Mouse (Mus musculus) adrenal gland, adult 18-20 months (tissue): ENCODE measurements around the gene Mtrex. TPM values are rescaled to one million over a fixed set of nuclear protein-coding genes. Genes with fewer than 3 reads are reported as not detected.

Source experiments
- DNase-seq, 2 experiments: peaks; one replicate each; pipeline ENCODE4 v3.0.0; 2021 to 2022; ENCODE audit warnings: low spot score in 2 of 2
- long read RNA-seq, 2 experiments: library from polyadenylated mRNA; stranded (forward); transcript quantifications; one replicate each; pipeline ENCODE4 v2.0.0; 2021
- total RNA-seq, 2 experiments: library from RNA; stranded (reverse); gene quantifications; 1 replicate in 1 of 2; 2 replicates in 1 of 2; pipeline ENCODE4 v1.2.3; 2021

Mtrex gene
- 10 to 100 TPM; 36.4 to 46.1 TPM for total RNA-seq
- long read RNA-seq, experiment 1, transcript Mtrex-201 (27 exons, 3,689 nt), result major isoform, 31 of 35 reads
- long read RNA-seq, experiment 1, partial matches to known transcripts, result 2 of 35 reads
- long read RNA-seq, experiment 1, other reads (novel, unspliced or antisense), result 2 of 35 reads
- long read RNA-seq, experiment 2, transcript Mtrex-201 (27 exons, 3,689 nt), result major isoform, 27 of 45 reads
- long read RNA-seq, experiment 2, partial matches to known transcripts, result 15 of 45 reads
- long read RNA-seq, experiment 2, other reads (novel, unspliced or antisense), result 3 of 45 reads

GRCm38 (mm10) chr13:112927287-112928001, at the start of gene Mtrex, which contains the start of gene Dhx29:
Gene Mtrex (minus strand): TSS chr13:112927398.
Gene Dhx29 (plus strand): TSS chr13:112927454.
- peak; percentile 99 for DNase-seq

- DNase-seq, result no peak
Measured at GRCm38 (mm10) chr13:112976720-112977119, 49.5 kb upstream of the Mtrex start.

GRCm38 (mm10) chr13:112967267-112967666, 40.1 kb upstream of the Mtrex start:
- DNase-seq, result no peak

- no peak for DNase-seq
Measured at GRCm38 (mm10) chr13:112964421-112964820, 37.2 kb upstream of the Mtrex start.

GRCm38 (mm10) chr13:112963081-112963480, 35.9 kb upstream of the Mtrex start:
- DNase-seq, result no peak

GRCm38 (mm10) chr13:112954067-112954466, 26.9 kb upstream of the Mtrex start:
- DNase-seq, result no peak

- no peak for DNase-seq
Measured at GRCm38 (mm10) chr13:112945900-112946299, 18.7 kb upstream of the Mtrex start.

GRCm38 (mm10) chr13:112945312-112945711, 18.1 kb upstream of the Mtrex start:
- no peak for DNase-seq

GRCm38 (mm10) chr13:112941879-112942330, 14.7 kb upstream of the Mtrex start:
- DNase-seq, result no peak

- no peak for DNase-seq
Measured at GRCm38 (mm10) chr13:112938130-112938529, 10.9 kb upstream of the Mtrex start.

- DNase-seq, result no peak
Measured at GRCm38 (mm10) chr13:112928038-112928668, 955 bp upstream of the Mtrex start.

GRCm38 (mm10) chr13:112926796-112927195, 402 bp downstream of the Mtrex start:
- peak; percentile 16 to 27 for DNase-seq

- DNase-seq, result no peak
Measured at GRCm38 (mm10) chr13:112925976-112926375, 1.2 kb downstream of the Mtrex start.

- no peak for DNase-seq
Measured at GRCm38 (mm10) chr13:112925266-112925665, 1.9 kb downstream of the Mtrex start.

- DNase-seq, result no peak
Measured at GRCm38 (mm10) chr13:112920906-112921305, 6.3 kb downstream of the Mtrex start.

GRCm38 (mm10) chr13:112919141-112919865, 7.9 kb downstream of the Mtrex start:
- DNase-seq, result no peak

- DNase-seq, result no peak
Measured at GRCm38 (mm10) chr13:112910434-112910833, 16.8 kb downstream of the Mtrex start.

- DNase-seq, result no peak
Measured at GRCm38 (mm10) chr13:112909663-112910062, 17.5 kb downstream of the Mtrex start.

GRCm38 (mm10) chr13:112902176-112902575, 25.0 kb downstream of the Mtrex start:
- DNase-seq, result no peak

GRCm38 (mm10) chr13:112887234-112887633, 40.0 kb downstream of the Mtrex start:
- DNase-seq, result no peak
